Mouse (Mus musculus) forebrain, embryonic 16.5 days (tissue): Measurements from ENCODE around the gene Diablo. TPM values are rescaled to one million over a fixed set of nuclear protein-coding genes. Genes with fewer than 3 reads are reported as not detected.

ENCODE experiments used
- ATAC-seq: fragments of 200-750 bp; cut with Nextera tagmentation; 2 replicates; pipeline ENCODE4 v1.8.0; 2017; ENCODE audit warnings: mild to moderate bottlenecking, moderate library complexity
- H3K27ac ChIP-seq: fragments of 300-500 bp; sonication (generic); 2 replicates; pipeline ENCODE4 v1.5.1; 2014; ENCODE audit warnings: low read length, control low read depth
- H3K27me3 ChIP-seq: fragments of 300-500 bp; sonication (generic); replicated peaks from 2 replicates; pipeline ENCODE4 v1.6.1; 2014; ENCODE audit warnings: low read length; ENCODE audit not compliant: control insufficient read depth, insufficient read depth
- H3K36me3 ChIP-seq: fragments of 300-500 bp; sonication (generic); 2 replicates; pipeline ENCODE4 v1.6.1; 2014; ENCODE audit not compliant: control insufficient read depth, insufficient read depth
- H3K4me1 ChIP-seq: fragments of 300-500 bp; sonication (generic); replicated peaks from 2 replicates; pipeline ENCODE4 v1.6.1; 2014; ENCODE audit warnings: low read length; ENCODE audit not compliant: control insufficient read depth, insufficient read depth
- H3K4me2 ChIP-seq: fragments of 300-500 bp; sonication (generic); 2 replicates; pipeline ENCODE4 v1.6.1; 2014; ENCODE audit warnings: mild to moderate bottlenecking, low read length, control low read depth
- H3K4me3 ChIP-seq: fragments of 300-500 bp; sonication (generic); replicated peaks from 2 replicates; pipeline ENCODE4 v1.5.1; 2014; ENCODE audit warnings: mild to moderate bottlenecking, low read length, control low read depth
- H3K9ac ChIP-seq: fragments of 300-500 bp; sonication (generic); replicated peaks from 2 replicates; pipeline ENCODE4 v1.6.1; 2014; ENCODE audit warnings: low read depth, low read length, control low read depth
- H3K9me3 ChIP-seq: fragments of 300-500 bp; sonication (generic); 2 replicates; pipeline ENCODE4 v1.6.1; 2016; ENCODE audit warnings: low read length; ENCODE audit not compliant: control insufficient read depth
- WGBS: fragments of 180-500 bp; shearing (Covaris S2); extraction: QIAGEN DNeasy Blood & Tissue Kit; methylation state at CpG from one replicate; pipeline ENCODE4 v1.1.7; 2014; 5-methylcytosine and 5-hydroxymethylcytosine counted together
- polyA plus RNA-seq: library from polyadenylated mRNA; unstranded; fragments of >200 nt; fragmentation: Nextera tagmentation; extraction: Ambion mirVana; gene quantifications from 2 replicates; pipeline ENCODE4 v1.2.1, GENCODE M21; 2015

Gene Diablo
- polyA plus RNA-seq, 1 experiment from 2014 or later = 116 TPM

- WGBS = 79% methylated on average over 7 of the region's 7 CpGs
- H3K36me3 ChIP-seq = peaks cover 26% of the 10 kb centered on the region
- H3K9me3 ChIP-seq = no peaks in the 10 kb centered on the region
- no peak for ATAC-seq
- H3K4me1 ChIP-seq = peaks cover 5% of the 10 kb centered on the region
- H3K27ac ChIP-seq = no peak overlapping the region
- no peaks in the 10 kb centered on the region for H3K27me3 ChIP-seq
- H3K4me3 ChIP-seq = no peak overlapping the region
- no peak overlapping the region for H3K4me2 ChIP-seq
- H3K9ac ChIP-seq = no peak overlapping the region
These were observed 4.7 kb upstream of the Diablo start for GRCm38 (mm10) chr5:123528641-123529040.

GRCm38 (mm10) chr5:123525916-123526495, 2.0 kb upstream of the Diablo start:
- no peak overlapping the region for H3K9ac ChIP-seq
- H3K27ac ChIP-seq = no peak overlapping the region
- no peaks in the 10 kb centered on the region for H3K27me3 ChIP-seq
- peaks cover 13% of the 10 kb centered on the region for H3K36me3 ChIP-seq
- no peak for ATAC-seq
- H3K4me2 ChIP-seq = no peak overlapping the region
- no peak overlapping the region for H3K4me3 ChIP-seq
- WGBS = 88% methylated on average over 9 of the region's 9 CpGs
- H3K9me3 ChIP-seq = no peaks in the 10 kb centered on the region
- H3K4me1 ChIP-seq = peaks cover 22% of the 10 kb centered on the region

- H3K36me3 ChIP-seq = peaks cover 8% of the 10 kb centered on the region
- H3K27me3 ChIP-seq = no peaks in the 10 kb centered on the region
- peak within 1 kb of the TSS; percentile 74 for H3K27ac ChIP-seq
- H3K4me1 ChIP-seq = peaks cover 22% of the 10 kb centered on the region
- 84% methylated on average over 7 of the region's 7 CpGs for WGBS
- H3K9me3 ChIP-seq = no peaks in the 10 kb centered on the region
- H3K4me2 ChIP-seq = peak within 1 kb of the TSS; percentile 80
- H3K4me3 ChIP-seq = peak within 1 kb of the TSS; percentile 92
- peak within 1 kb of the TSS; percentile 64 for H3K9ac ChIP-seq
- no peak for ATAC-seq
These were observed 1.3 kb upstream of the Diablo start, which contains the start of gene Gm49027 for GRCm38 (mm10) chr5:123525281-123525680. Gene Gm49027 (minus strand): TSS chr5:123525488.

- peak overlapping the region; percentile 92 for H3K4me3 ChIP-seq
- ATAC-seq = peak; percentile 86
- under 1% methylated on average over 26 of the region's 27 CpGs for WGBS
These were observed 396 bp upstream of the Diablo start for GRCm38 (mm10) chr5:123524393-123524750.

GRCm38 (mm10) chr5:123522166-123522565, 1.8 kb downstream of the Diablo start:
- WGBS = 96% methylated on average over 1 of the region's 1 CpGs
- Histone ChIP-seq H3K4me3 (no peak overlapping the region), H3K9ac (no peak overlapping the region), H3K4me1 (peaks cover 22% of the 10 kb centered on the region), H3K36me3 (peaks cover 5% of the 10 kb centered on the region; the same call in 1 of the 2 replicates), H3K27ac (no peak overlapping the region), H3K27me3 (no peaks in the 10 kb centered on the region), H3K9me3 (no peaks in the 10 kb centered on the region), H3K4me2 (no peak overlapping the region)
- no peak for ATAC-seq

More at GRCm38 (mm10) chr5:123524393-123524750, 396 bp upstream of the Diablo start:
- peaks cover 3% of the 10 kb centered on the region; the same call in 1 of the 2 replicates for H3K36me3 ChIP-seq
- no peaks in the 10 kb centered on the region for H3K9me3 ChIP-seq
- H3K9ac ChIP-seq = peak overlapping the region; percentile 64
- peaks cover 22% of the 10 kb centered on the region for H3K4me1 ChIP-seq
- peak overlapping the region; percentile 80 for H3K4me2 ChIP-seq
- no peaks in the 10 kb centered on the region for H3K27me3 ChIP-seq
- peak overlapping the region; percentile 74 for H3K27ac ChIP-seq

- 100% methylated on average over 1 of the region's 1 CpGs for WGBS
- no peak overlapping the region for H3K4me2 ChIP-seq
- ATAC-seq = no peak
- no peak overlapping the region for H3K9ac ChIP-seq
- no peak overlapping the region for H3K27ac ChIP-seq
- H3K27me3 ChIP-seq = no peaks in the 10 kb centered on the region
- H3K36me3 ChIP-seq = peaks cover 10% of the 10 kb centered on the region; the same call in 1 of the 2 replicates
- no peaks in the 10 kb centered on the region for H3K9me3 ChIP-seq
- no peak overlapping the region for H3K4me3 ChIP-seq
- peaks cover 22% of the 10 kb centered on the region for H3K4me1 ChIP-seq
These were observed 2.4 kb downstream of the Diablo start for GRCm38 (mm10) chr5:123521621-123522020.

- H3K27ac ChIP-seq = no peak overlapping the region
- peaks cover 22% of the 10 kb centered on the region for H3K4me1 ChIP-seq
- no peaks in the 10 kb centered on the region for H3K9me3 ChIP-seq
- ATAC-seq = no peak
- WGBS = 85% methylated on average over 9 of the region's 9 CpGs
- H3K4me3 ChIP-seq = no peak overlapping the region
- H3K27me3 ChIP-seq = no peaks in the 10 kb centered on the region
- no peak overlapping the region for H3K9ac ChIP-seq
- H3K36me3 ChIP-seq = peaks cover 10% of the 10 kb centered on the region; the same call in 1 of the 2 replicates
- no peak overlapping the region for H3K4me2 ChIP-seq
These were observed 3.3 kb downstream of the Diablo start for GRCm38 (mm10) chr5:123520666-123521065.

GRCm38 (mm10) chr5:123514871-123515270, 9.1 kb downstream of the Diablo start:
- H3K27ac ChIP-seq = no peak overlapping the region

GRCm38 (mm10) chr5:123512102-123512501, 11.9 kb downstream of the Diablo start:
- H3K27me3 ChIP-seq = no peaks in the 10 kb centered on the region
- no peak for ATAC-seq
- peaks cover 17% of the 10 kb centered on the region for H3K4me1 ChIP-seq
- no peak overlapping the region for H3K4me2 ChIP-seq
- H3K9me3 ChIP-seq = no peaks in the 10 kb centered on the region
- no peak overlapping the region for H3K27ac ChIP-seq
- 89% methylated on average over 3 of the region's 3 CpGs for whole genome bisulfite sequencing
- no peak overlapping the region for H3K9ac ChIP-seq
- H3K4me3 ChIP-seq = no peak overlapping the region
- H3K36me3 ChIP-seq = peaks cover 8% of the 10 kb centered on the region

More at GRCm38 (mm10) chr5:123514871-123515270, 9.1 kb downstream of the Diablo start:
- Histone ChIP-seq H3K4me3 (no peak overlapping the region), H3K9ac (no peak overlapping the region), H3K4me1 (no peaks in the 10 kb centered on the region), H3K36me3 (peaks cover 14% of the 10 kb centered on the region), H3K9me3 (no peaks in the 10 kb centered on the region), H3K27me3 (no peaks in the 10 kb centered on the region), H3K4me2 (no peak overlapping the region)
- WGBS = 92% methylated on average over 5 of the region's 5 CpGs
- ATAC-seq = no peak
